Mouse (Mus musculus) sigmoid colon, adult 10 weeks (tissue): Measurements from ENCODE around the gene Rin2. TPM values are rescaled to one million over a fixed set of nuclear protein-coding genes. Genes with fewer than 3 reads are reported as not detected.

ENCODE experiments used
- polyA plus RNA-seq: library from polyadenylated mRNA; stranded (reverse); fragments of 350-450 nt; fragmentation: Illumina TruSeq; extraction: RNeasy Lipid Tissue Mini Kit (QIAGEN cat#74804); gene quantifications from one replicate; pipeline ENCODE4 v1.2.3, GENCODE M21; 2014; ENCODE audit warnings: low read depth, low replicate concordance

Gene Rin2
- 110 TPM for polyA plus RNA-seq

DNA sequence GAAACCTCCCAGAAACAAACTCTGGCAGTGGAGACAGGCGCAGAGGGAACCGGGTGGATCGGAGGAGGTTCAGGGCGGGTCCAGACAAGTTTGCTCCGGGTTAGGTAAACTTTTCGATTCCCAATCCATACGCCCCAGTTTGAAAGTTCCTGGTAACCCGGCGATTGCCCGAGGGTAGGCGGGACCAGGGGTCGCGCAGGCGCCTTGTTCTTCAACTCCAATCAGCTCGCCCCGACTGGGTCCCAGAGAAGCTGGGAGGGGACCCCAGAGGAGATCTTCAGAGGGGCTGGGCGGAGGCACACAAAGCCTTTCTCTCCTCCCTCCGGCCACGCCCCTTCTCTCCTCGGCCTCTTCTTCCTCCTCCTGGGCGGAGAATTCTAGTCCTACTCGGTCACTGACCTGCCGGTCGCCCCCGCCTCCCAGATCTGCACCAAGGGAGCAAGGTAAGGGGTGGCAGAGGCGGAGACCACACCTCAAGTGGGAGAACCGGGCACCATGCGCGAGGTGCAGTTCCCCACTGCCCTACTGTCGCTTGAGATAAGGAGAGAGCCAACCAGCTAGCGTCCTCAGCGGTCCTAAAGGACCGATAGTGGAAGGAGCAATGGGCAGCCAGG lies at the start of gene Rin2:
Gene Rin2, plus strand, starts transcription at position 74 of the 614 bp plus-strand sequence.

GRCm38 (mm10) chr2:145901861-145902260 lies 226.8 kb downstream of the Rin2 start, which contains the start of gene Naa20:
Gene Naa20, plus strand, starts transcription at chr2:145902099.

DNA sequence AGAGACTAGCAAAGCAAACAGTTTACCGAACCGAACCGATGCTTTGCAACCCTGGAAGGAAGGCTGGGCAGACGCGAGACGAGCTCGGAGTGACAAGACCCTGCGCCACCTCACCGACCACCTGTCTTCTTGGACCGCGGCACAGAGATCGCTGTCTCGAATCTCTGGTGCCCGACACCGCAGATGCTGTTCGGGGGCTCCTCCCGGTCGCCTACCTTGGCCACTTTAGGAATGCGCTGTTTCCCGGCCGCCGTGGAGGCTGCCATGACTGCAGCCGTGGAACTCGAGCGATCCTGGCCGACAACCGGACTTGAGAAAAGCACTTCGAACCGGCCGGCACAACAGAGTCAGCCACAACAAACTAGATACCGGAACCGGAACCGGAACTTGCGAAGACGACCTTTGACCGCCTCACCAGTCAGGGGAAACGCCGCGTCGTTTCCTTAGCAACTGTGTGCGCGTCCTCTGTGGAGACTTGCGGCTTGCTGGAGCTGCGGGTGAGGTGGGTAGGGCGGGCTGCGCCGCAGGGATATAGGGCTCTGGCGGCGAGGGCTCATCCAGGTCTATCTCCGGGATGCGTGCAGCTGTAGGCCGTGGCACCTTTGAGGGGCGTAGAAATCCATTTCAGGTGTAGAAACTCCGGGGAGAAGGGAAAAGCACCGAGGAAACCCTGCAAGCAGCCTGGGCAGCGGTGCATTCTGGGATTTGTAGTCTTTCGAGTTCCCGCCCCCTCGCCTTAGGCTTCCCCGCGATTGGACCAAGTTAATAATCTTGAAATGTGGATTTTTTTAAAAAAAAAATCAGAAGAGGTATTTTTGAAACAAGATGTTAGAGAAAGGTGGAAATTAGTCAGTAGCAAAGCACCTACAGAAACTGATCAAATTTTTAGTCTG lies 259.6 kb downstream of the Rin2 start, which contains the start of the genes Cfap61 and Crnkl1:
Gene Cfap61, plus strand, starts transcription at position 446 of the 893 bp plus-strand sequence.
Gene Crnkl1, minus strand, starts transcription at position 676 of the 893 bp plus-strand sequence.

Other genes with a start within 250 kb of the Rin2 start
- gene Naa20, start 226.9 kb downstream of the Rin2 start, polyA plus RNA-seq, result 228 TPM